Mouse (Mus musculus) midbrain, embryonic 14.5 days (tissue): ENCODE measurements around the gene Cbx6. TPM values are rescaled to one million over a fixed set of nuclear protein-coding genes. Genes with fewer than 3 reads are reported as not detected.
A peak's percentile ranks its signal among the peaks of the same experiment; 100 is the strongest.

Experiments
- ATAC-seq: fragments of 200-750 bp; cut with Nextera tagmentation; 2 replicates; pipeline ENCODE4 v1.8.0; 2017; ENCODE audit warnings: moderate number of reproducible peaks, moderate library complexity; ENCODE audit not compliant: low FRiP score, low TSS enrichment
- DNase-seq: peaks from one replicate; pipeline ENCODE4 v3.0.0-alpha.2; 2015
- H3K27ac ChIP-seq: fragments of 300-500 bp; sonication (generic); replicated peaks from 2 replicates; pipeline ENCODE4 v1.5.1; 2014; ENCODE audit warnings: mild to moderate bottlenecking, low read depth, low read length, moderate library complexity
- H3K27me3 ChIP-seq: fragments of 300-500 bp; sonication (generic); 2 replicates; pipeline ENCODE4 v1.6.1; 2014; ENCODE audit warnings: low read length, control low read depth, mixed read lengths; ENCODE audit not compliant: control insufficient read depth, insufficient read depth
- H3K36me3 ChIP-seq: fragments of 300-500 bp; sonication (generic); 2 replicates; pipeline ENCODE4 v1.6.1; 2014; ENCODE audit warnings: low read length, control low read depth; ENCODE audit not compliant: control insufficient read depth, insufficient read depth
- H3K4me1 ChIP-seq: fragments of 300-500 bp; sonication (generic); 2 replicates; pipeline ENCODE4 v1.6.1; 2014; ENCODE audit warnings: mild to moderate bottlenecking, antibody characterized with exemption, low read length, control low read depth; ENCODE audit not compliant: control insufficient read depth, insufficient read depth
- H3K4me2 ChIP-seq: fragments of 300-500 bp; sonication (generic); 2 replicates; pipeline ENCODE4 v1.6.1; 2014; ENCODE audit warnings: mild to moderate bottlenecking, low read length, moderate library complexity
- H3K4me3 ChIP-seq: fragments of 300-500 bp; sonication (generic); replicated peaks from 2 replicates; pipeline ENCODE4 v1.5.1; 2014; ENCODE audit warnings: low read depth, low read length
- H3K9ac ChIP-seq: fragments of 300-500 bp; sonication (generic); replicated peaks from 2 replicates; pipeline ENCODE4 v1.6.1; 2014; ENCODE audit warnings: mild to moderate bottlenecking, low read length, moderate library complexity
- H3K9me3 ChIP-seq: fragments of 300-500 bp; sonication (generic); 2 replicates; pipeline ENCODE4 v1.6.1; 2016; ENCODE audit warnings: low read length, control low read depth, mixed read lengths; ENCODE audit not compliant: control insufficient read depth
- WGBS: fragments of 180-500 bp; shearing (Covaris S2); extraction: QIAGEN DNeasy Blood & Tissue Kit; methylation state at CpG from one replicate; pipeline ENCODE4 v1.1.7; 2014; 5-methylcytosine and 5-hydroxymethylcytosine counted together
- polyA plus RNA-seq: library from polyadenylated mRNA; unstranded; fragments of >200 nt; fragmentation: Nextera tagmentation; extraction: Ambion mirVana; gene quantifications from 2 replicates; pipeline ENCODE4 v1.2.1, GENCODE M21; 2014

Cbx6 gene
- polyA plus RNA-seq, 1 experiment from 2014 or later: 46.7 TPM

- H3K9me3 ChIP-seq: no peaks in the 10 kb centered on the region
- peaks cover 62% of the 10 kb centered on the region for H3K4me1 ChIP-seq
- no peak overlapping the region for H3K4me3 ChIP-seq
- no peak for ATAC-seq
- no peak for DNase-seq
- 91% methylated on average over 14 of the region's 14 CpGs for WGBS
- H3K27me3 ChIP-seq: no peaks in the 10 kb centered on the region
- peak overlapping the region; percentile 6; the same call in 1 of the 2 replicates for H3K4me2 ChIP-seq
- H3K27ac ChIP-seq: peak overlapping the region; percentile 8; the same call in 1 of the 2 replicates
- H3K36me3 ChIP-seq: peaks cover 55% of the 10 kb centered on the region
- H3K9ac ChIP-seq: peak overlapping the region; percentile 36
Measured at GRCm38 (mm10) chr15:79827061-79827777, 7.3 kb downstream of the Cbx6 start.

- DNase-seq (no peak), ATAC-seq (no peak)
- Histone ChIP-seq H3K27ac (0 out of 2 replicates have a peak overlapping the region, but pooled peaks have one; percentile 8), H3K9ac (no peak overlapping the region), H3K27me3 (no peaks in the 10 kb centered on the region), H3K4me1 (peaks cover 55% of the 10 kb centered on the region), H3K36me3 (peaks cover 53% of the 10 kb centered on the region), H3K4me3 (no peak overlapping the region), H3K9me3 (no peaks in the 10 kb centered on the region), H3K4me2 (no peak overlapping the region)
- 89% methylated on average over 9 of the region's 9 CpGs for WGBS
Measured at GRCm38 (mm10) chr15:79826221-79826935, 8.1 kb downstream of the Cbx6 start.

- WGBS: 59% methylated on average over 14 of the region's 14 CpGs
- no peaks in the 10 kb centered on the region for H3K27me3 ChIP-seq
- H3K4me1 ChIP-seq: peaks cover 49% of the 10 kb centered on the region
- H3K4me3 ChIP-seq: no peak overlapping the region
- H3K4me2 ChIP-seq: no peak overlapping the region
- peak; percentile 67 for DNase-seq
- H3K36me3 ChIP-seq: peaks cover 50% of the 10 kb centered on the region
- peak overlapping the region; percentile 37; the same call in 1 of the 2 replicates for H3K27ac ChIP-seq
- 0 out of 2 replicates have a peak overlapping the region, but pooled peaks have one; percentile 6 for H3K9ac ChIP-seq
- no peak for ATAC-seq
- no peaks in the 10 kb centered on the region for H3K9me3 ChIP-seq
Measured at GRCm38 (mm10) chr15:79825146-79825825, 9.2 kb downstream of the Cbx6 start.

GRCm38 (mm10) chr15:79823588-79824280 lies 10.8 kb downstream of the Cbx6 start:
- WGBS: 75% methylated on average over 19 of the region's 19 CpGs
- H3K4me3 ChIP-seq: no peak overlapping the region

GRCm38 (mm10) chr15:79822265-79823199 lies 12.0 kb downstream of the Cbx6 start:
- WGBS: 74% methylated on average over 13 of the region's 13 CpGs
- H3K36me3 ChIP-seq: peaks cover 29% of the 10 kb centered on the region
- peaks cover 24% of the 10 kb centered on the region for H3K4me1 ChIP-seq
- no peak for DNase-seq
- H3K9ac ChIP-seq: no peak overlapping the region; the same call in 1 of the 2 replicates
- H3K4me2 ChIP-seq: no peak overlapping the region
- H3K4me3 ChIP-seq: no peak overlapping the region
- H3K27ac ChIP-seq: no peak overlapping the region
- ATAC-seq: no peak
- no peaks in the 10 kb centered on the region for H3K27me3 ChIP-seq
- H3K9me3 ChIP-seq: no peaks in the 10 kb centered on the region

More at GRCm38 (mm10) chr15:79823588-79824280, 10.8 kb downstream of the Cbx6 start:
- Histone ChIP-seq H3K27me3 (no peaks in the 10 kb centered on the region), H3K36me3 (peaks cover 41% of the 10 kb centered on the region), H3K4me1 (peaks cover 36% of the 10 kb centered on the region), H3K9me3 (no peaks in the 10 kb centered on the region), H3K9ac (no peak overlapping the region), H3K27ac (no peak overlapping the region), H3K4me2 (no peak overlapping the region)
- ATAC-seq (no peak), DNase-seq (no peak)

- ATAC-seq (no peak), DNase-seq (no peak)
- Histone ChIP-seq H3K27me3 (no peaks in the 10 kb centered on the region), H3K9ac (no peak overlapping the region), H3K9me3 (no peaks in the 10 kb centered on the region), H3K36me3 (peaks cover 8% of the 10 kb centered on the region), H3K27ac (no peak overlapping the region), H3K4me3 (no peak overlapping the region), H3K4me2 (no peak overlapping the region), H3K4me1 (no peaks in the 10 kb centered on the region)
- 90% methylated on average over 4 of the region's 4 CpGs for WGBS
Measured at GRCm38 (mm10) chr15:79818325-79818724, 16.2 kb downstream of the Cbx6 start.

- no peaks in the 10 kb centered on the region for H3K4me1 ChIP-seq
- no peak overlapping the region for H3K4me3 ChIP-seq
- H3K36me3 ChIP-seq: no peaks in the 10 kb centered on the region
- H3K4me2 ChIP-seq: no peak overlapping the region
- WGBS: 28% methylated on average over 8 of the region's 8 CpGs
- no peak overlapping the region for H3K27ac ChIP-seq
- no peak for ATAC-seq
- no peak for DNase-seq
- H3K9me3 ChIP-seq: no peaks in the 10 kb centered on the region
- H3K9ac ChIP-seq: no peak overlapping the region
- no peaks in the 10 kb centered on the region for H3K27me3 ChIP-seq
Measured at GRCm38 (mm10) chr15:79813666-79814258, 20.7 kb downstream of the Cbx6 start.
